Mouse (Mus musculus) heart, postnatal 14 days (tissue): Measurements from ENCODE around the gene Mtg2. TPM values are rescaled to one million over a fixed set of nuclear protein-coding genes. Genes with fewer than 3 reads are reported as not detected.
A peak's percentile ranks its signal among the peaks of the same experiment; 100 is the strongest.

Experiments used
- DNase-seq, 2 experiments: peaks; one replicate each; pipeline ENCODE4 v3.0.0; 2021 to 2022
- intact Hi-C: fragments of 180-260 bp; cut with DNase I; formaldehyde crosslinking; loops from one replicate; pipeline ENCODE4 v1.15.1; 2025
- long read RNA-seq, 2 experiments: library from polyadenylated mRNA; stranded (forward); transcript quantifications; one replicate each; pipeline ENCODE4 v2.0.0; 2021
- total RNA-seq, 2 experiments: library from RNA; stranded (reverse); gene quantifications; 2 replicates each; pipeline ENCODE4 v1.2.3; 2021

Gene Mtg2
- 10 to 100 TPM; 18.7 to 19.7 TPM for total RNA-seq
- long read RNA-seq, experiment 1, partial matches to known transcripts, result 6 of 53 reads
- long read RNA-seq, experiment 1, other reads (novel, unspliced or antisense), result 43 of 53 reads
- long read RNA-seq, experiment 2, partial matches to known transcripts, result 3 of 57 reads
- long read RNA-seq, experiment 2, other reads (novel, unspliced or antisense), result 50 of 57 reads

DNA sequence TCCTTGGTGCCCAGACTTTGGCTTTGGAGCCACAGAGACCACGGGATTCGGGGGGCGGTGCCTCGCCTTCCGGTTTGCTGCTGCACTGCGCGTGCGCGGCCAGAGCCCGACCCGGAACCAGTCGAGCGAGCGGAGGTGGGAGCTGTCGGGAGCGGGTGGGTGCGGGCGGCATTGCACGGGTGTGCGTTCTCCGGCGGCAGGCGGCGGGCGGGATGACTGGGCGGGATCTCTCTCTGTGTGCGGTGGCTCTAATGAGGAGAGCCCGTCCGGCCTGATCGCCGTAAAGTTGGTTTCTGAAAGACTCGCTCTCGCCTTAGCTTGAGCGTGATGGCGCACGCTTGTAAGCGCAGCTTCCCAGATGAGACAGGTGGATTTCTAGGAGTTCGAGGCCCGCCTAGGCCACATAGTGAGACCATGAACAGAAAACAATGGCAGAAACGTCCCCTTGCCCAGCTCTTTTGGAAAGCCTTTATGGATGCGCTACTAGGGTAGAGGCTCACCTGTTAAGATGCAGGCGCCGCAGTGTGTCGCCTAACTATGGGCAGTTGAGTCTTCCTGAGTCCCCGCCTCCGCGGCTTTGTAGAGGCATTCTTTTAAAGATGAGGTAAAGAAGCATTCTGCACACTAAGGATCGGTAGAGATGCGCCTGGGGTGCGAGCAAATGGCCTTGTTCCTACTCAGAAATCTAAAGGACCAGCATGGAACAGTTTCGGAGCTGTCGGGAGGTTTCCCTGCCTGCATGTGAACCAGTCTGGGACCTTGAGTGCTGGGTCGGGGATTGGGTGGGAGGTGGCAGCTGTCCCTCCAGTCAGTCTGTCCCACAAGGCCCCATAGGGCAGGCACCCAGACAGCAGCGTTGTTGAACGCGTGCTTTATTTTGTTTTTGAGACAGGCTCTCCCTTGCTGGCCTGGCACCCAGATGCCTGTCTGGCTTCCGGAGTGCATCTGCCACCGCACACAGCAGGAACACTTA is at the start of gene Mtg2:
Gene Mtg2 (plus strand): TSS at position 108 of the 973 bp plus-strand sequence.
- intact Hi-C loops, result no loop called here
- DNase-seq, result peak; percentile 95 to 96

DNA sequence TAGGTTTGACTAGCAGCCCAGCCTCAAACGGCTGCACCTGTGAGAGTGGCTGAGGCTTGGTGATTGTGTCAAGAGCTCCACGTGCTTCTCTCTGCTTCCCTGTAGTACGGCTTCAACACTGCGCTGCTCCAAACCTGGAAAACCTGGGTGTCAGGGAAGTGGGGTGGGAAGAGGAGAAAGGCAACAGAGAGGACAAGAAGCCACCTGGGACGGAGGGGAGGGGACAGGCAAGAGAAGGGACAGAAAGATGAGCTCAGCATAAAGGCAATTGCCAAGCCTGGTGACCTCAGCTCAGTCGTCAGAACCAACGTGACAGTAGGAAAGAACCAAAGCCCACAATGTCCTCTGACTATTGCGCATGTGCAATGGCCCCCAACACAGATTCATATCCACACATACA is 49.5 kb upstream of the Mtg2 start:
- intact Hi-C loops, result no loop called here

DNA sequence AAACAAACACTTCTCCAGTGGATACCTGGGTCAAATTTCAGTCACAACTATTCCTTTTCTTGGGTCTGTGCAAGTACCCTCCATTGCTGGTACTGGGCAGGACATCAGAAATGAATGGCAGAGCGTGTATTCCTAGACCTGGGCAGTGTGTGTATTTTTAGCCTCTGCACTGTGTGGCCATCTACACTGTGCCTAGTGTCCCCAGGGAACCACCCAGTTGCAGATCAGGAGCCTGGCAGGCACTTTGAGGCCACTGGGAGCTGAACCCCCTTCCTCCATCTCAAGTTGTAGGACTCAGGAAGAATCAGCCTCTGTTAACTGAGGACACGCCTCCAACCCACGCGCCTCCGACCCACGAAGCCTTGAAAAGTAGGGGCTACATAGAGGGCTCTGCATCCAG is 47.6 kb upstream of the Mtg2 start:
- no peak for DNase-seq
- intact Hi-C loops, result no loop called here

More for the DNA sequence above, 49.5 kb upstream of the Mtg2 start:
- no peak for DNase-seq

DNA sequence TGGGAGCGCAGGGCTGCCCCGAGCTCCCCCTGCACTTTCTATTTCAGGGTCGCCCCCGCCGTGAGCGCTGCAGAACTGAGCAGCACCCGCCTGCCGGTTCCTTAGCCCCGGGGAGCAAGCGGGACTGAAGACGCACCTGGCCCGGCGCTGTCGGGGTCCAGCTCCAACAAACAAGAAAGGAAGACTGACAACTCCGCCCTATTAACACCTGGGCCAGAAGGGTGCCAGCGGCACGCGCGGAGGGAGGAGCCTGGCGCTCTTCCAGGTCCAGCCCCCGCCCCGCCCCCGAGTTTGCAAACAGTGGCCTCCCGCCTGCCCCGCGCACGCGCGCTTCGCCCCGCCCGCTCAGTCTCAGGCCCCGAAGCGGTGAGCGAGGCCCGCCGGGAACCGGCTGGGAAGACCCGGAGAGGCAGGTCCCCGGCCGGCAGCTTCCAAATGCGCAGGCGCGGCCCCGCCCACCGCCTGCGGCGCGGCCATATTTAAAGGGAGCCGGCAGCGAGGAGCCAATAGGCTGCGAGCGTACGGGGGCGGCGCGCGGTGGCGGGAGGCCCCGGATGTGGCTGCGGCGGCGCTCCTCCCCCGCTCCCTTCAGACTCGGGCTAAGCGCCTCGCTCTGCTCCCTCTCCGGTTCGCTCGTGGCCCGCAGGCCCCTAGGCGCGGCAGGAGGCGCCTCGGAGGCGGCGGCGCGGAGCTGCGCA is 45.8 kb upstream of the Mtg2 start, which contains the start of gene Lsm14b:
Gene Lsm14b (plus strand): TSS at position 587 of the 698 bp plus-strand sequence.
- intact Hi-C loops, result loop anchor here (1.0 kb wide), 1 partner anchor 47 kb away; no protein-coding TSS in a partner anchor
- peak; percentile 99 to 100 for DNase-seq

DNA sequence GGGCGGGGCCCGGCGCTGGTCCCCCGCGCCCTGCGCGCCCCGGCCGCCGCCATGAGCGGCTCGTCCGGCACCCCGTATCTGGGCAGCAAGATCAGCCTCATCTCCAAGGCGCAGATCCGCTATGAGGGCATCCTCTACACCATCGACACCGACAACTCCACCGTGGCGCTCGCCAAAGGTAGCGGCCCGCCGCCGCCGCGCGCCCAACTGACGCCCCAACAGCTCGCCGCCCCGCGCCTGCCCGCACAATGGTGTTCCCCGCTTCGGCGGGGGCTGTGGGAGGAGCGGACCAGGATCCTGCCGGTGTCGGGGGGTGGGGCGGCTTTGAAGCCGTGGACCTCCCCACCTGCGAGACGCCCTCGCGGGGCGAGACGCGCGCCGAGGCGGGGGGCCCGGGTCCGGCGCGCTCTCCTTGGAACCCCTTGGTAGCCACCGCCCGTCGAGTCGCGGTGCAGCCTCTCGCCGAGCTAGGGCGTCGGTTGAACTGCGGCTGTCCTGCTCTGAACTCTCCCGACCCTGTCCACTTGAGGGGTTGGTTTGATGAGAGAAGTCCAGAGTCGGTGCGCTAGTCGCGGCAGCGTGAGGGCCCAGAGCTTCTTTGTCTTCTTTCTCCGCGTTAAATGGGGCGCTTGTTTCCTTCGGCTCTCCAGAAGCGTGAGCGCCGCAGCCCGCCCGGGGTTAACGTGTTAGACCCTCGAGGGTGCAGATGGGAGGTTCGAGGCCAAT is 45.1 kb upstream of the Mtg2 start:
- DNase-seq, result peak; percentile 57 to 58

DNA sequence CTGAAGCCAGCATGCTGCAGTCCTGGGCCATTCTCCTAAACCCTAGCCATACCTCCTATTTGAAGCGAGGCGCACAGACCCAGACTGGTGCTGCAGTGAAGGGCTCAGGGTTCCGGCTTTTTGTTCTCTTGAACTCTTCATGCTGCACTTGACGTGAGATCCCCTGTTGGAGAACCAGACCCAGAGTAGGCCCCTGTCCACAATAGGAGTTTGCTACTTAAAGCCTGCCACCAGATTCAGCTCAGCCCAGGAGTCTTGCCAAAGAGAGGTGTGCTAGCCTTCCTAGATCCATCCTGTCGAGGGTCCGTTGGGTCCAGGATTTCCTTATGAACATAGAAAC is 44.6 kb upstream of the Mtg2 start:
- no peak for DNase-seq
- intact Hi-C loops, result loop anchor here (2.0 kb wide), 1 partner anchor 15 kb away; no protein-coding TSS in a partner anchor

More for the DNA sequence above, 45.1 kb upstream of the Mtg2 start:
- intact Hi-C loops, result no loop called here

GRCm38 (mm10) chr2:180027768-180028167 is 42.6 kb upstream of the Mtg2 start:
- intact Hi-C loops, result loop anchor here (2.0 kb wide), 1 partner anchor 13 kb away; no protein-coding TSS in a partner anchor
- no peak for DNase-seq

DNA sequence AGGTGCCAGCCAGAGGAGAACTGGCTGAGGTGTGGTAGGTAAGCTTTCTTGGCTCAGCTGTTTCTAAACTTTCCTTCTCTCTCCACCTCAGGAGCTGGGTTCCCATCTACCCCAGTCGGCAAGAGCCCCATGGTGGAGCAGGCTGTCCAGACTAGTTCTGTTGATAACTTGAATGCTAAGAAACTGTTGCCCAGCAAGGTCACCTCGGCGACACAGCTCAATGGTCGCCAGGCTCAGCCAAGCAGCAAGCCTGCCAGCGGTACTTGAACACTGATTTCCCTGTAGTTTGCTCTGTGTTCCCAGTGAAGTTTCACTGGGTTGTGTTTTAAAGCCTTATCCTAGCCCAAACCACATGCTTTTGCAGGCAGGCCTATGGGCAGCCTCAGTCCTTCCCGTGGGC is 39.1 kb upstream of the Mtg2 start:
- DNase-seq, result no peak
- intact Hi-C loops, result no loop called here

- no peak for DNase-seq
- intact Hi-C loops, result no loop called here
Observed at GRCm38 (mm10) chr2:180032925-180033324, 37.5 kb upstream of the Mtg2 start.

- intact Hi-C loops, result no loop called here
- no peak for DNase-seq
Observed at GRCm38 (mm10) chr2:180033956-180034355, 36.4 kb upstream of the Mtg2 start.

- intact Hi-C loops, result no loop called here
- no peak for DNase-seq
Observed at GRCm38 (mm10) chr2:180034753-180035152, 35.6 kb upstream of the Mtg2 start.

- DNase-seq, result no peak
- intact Hi-C loops, result loop anchor here (2.0 kb wide), 1 partner anchor 14 kb away; no protein-coding TSS in a partner anchor
Observed at GRCm38 (mm10) chr2:180040406-180040805, 30.0 kb upstream of the Mtg2 start.

GRCm38 (mm10) chr2:180041577-180042255 is 28.7 kb upstream of the Mtg2 start:
- DNase-seq, result peak in 1 of 2 experiments; percentile 42
- intact Hi-C loops, result loop anchor here (2.0 kb wide), 2 partner anchors 15 to 65 kb away; partner anchors contain the start of gene Taf4

GRCm38 (mm10) chr2:180042256-180042857 is 28.0 kb upstream of the Mtg2 start, which contains the start of the genes Psma7 and Ss18l1:
TSS of gene Psma7 (minus strand) at chr2:180042433.
TSS of gene Ss18l1 (plus strand) at chr2:180042509.
- intact Hi-C loops, result loop anchor here (2.0 kb wide), 1 partner anchor 66 kb away; the partner anchor contains the start of gene Taf4
- peak; percentile 93 for DNase-seq

DNA sequence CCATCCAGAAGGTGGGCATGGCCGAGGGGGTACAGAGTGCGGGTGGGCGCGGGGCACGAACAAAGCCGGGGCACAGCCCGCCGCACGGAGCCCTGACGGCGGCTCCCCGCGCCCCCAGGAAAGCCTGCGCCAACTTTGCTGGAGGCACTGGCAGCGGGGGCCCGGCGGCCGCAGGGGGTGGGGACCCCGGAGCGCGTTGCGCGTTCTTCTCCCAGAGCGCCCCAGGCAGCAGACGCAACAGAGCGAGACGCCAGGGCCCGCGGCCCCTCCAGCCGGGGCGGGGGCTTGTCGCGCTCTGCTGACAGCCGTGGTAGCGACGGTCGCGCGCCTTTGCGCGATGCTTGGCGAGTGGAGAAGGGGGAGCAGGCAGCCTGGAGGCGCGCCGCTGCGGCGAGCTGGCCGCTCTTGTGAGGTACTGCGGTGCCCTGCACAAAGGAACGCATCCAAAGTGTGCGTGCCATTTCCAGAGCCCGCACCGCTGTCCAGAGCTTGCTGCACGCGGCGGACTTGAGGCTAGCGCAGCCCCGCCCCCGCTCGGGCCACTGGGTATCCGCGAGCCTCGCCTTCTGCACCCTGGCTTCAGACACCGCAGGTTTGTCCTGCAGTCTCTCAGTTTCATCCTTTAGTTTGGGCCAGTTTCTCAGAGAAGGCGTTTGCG is 27.4 kb upstream of the Mtg2 start:
- intact Hi-C loops, result loop anchor here (2.0 kb wide), 1 partner anchor 66 kb away; the partner anchor contains the start of gene Taf4
- peak; percentile 58 to 75 for DNase-seq

DNA sequence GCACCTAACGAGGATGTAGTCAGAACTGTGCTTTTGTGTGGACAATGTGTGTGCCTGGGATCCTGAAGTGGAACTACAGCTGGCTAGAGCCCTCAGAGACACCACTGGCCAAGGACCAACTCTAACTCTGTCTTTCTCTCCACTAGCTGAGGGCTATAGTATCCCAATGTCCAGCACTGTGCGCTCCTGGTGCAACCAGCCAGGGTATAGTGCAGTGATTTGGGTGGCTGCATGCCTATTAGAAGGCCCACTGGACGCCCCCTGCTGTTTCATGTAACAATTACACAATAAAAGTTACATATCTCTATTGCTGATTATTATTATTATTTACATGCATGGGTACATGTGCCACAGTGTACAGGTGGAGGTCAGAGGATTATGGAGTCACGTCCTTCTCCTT is 25.1 kb upstream of the Mtg2 start:
- DNase-seq, result peak in 1 of 2 experiments; percentile 59
- intact Hi-C loops, result no loop called here

DNA sequence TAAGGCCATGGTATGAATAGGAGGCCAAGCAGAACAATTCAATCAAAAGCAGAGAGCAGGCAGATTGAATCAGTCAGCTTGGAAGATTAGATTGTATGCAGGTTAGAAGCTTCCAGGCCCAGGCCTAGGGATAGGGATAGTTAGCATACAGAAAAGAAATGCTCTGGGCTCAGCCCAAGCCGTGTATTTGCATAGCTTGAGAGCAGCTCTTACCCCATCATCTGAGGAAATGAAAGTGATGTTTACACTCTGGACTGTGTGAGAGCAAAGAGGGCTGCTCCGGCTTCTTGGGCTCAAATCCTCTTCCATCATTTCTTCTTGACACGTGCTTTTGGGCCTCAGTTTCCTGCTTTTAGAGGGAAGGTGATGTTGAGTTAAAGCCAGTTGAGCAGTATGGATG is 22.8 kb upstream of the Mtg2 start:
- DNase-seq, result no peak
- intact Hi-C loops, result no loop called here

- intact Hi-C loops, result no loop called here
- no peak for DNase-seq
Observed at GRCm38 (mm10) chr2:180047980-180048635, 22.3 kb upstream of the Mtg2 start.
